Mouse (Mus musculus) lung, postnatal 4 days (tissue): ENCODE data around the gene Ext2.

Experiments
- DNase-seq, 2 experiments: peaks; one replicate each; pipeline ENCODE4 v3.0.0; 2021

Ext2 gene

DNA sequence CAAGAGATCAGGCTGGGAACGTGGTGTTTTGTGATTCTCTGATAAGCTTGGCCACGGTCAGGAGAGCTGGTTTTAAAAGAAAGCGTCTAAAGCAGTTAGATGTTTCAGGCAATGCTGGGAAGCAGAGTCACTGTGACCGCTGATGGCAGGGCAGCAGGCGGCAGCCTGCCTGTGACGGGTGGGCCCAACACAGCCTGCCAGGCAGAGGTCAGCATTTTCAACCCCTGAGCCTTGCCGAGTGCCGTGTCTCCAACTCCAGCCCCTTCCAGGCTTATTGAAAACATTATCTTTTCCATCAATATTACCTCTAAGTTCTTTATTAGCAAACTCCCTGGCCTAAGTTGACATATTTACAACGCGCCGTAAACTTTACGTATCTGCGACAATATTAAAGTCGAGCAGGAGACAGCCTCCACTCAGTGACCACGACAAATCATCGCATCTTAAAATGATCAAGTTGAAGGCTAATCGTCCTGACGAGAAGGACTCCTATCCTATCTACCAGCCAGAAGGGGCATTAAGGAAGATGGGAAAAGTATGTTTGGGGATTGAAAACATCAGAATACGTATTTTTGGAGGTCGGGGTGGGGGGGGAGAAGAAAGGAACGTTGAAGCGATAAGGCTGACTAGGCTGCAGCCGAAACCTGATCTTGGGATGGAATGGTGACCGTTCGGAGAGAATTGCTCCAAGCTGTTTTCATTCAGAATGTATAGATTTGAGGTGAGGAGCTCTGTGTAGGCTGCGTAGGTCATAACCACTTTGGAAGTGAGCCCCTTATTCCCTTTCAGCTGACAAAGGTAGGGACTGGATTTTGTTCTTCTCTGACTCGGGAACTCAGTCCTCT lies 206.3 kb downstream of the Ext2 start:
- DNase-seq, result no peak

DNA sequence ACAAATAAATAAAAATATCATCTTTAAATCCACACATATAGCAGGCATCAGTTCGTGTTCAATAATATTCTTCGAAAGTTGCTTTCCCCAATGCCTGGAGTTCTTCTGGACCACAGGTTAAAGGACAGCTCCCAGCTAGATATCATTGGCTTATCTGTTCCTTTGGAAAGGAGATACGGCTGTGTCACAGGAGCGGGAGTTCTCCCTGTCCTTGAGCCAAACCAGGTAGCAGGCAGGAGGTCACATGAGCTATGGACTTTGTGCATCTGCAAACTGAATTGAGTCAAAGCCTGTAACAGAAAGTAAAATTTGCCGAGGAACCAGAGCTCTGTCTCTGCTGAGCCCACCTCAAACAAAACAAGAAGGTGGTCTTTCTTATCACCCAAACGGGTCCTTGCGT lies 209.3 kb downstream of the Ext2 start:
- DNase-seq, result no peak
